Mouse (Mus musculus) forebrain, embryonic 15.5 days (tissue): ENCODE data around the gene Ppp1r14c. TPM values are rescaled to one million over a fixed set of nuclear protein-coding genes. Genes with fewer than 3 reads are reported as not detected.

ENCODE experiments used
- ATAC-seq: fragments of 200-750 bp; cut with Nextera tagmentation; replicated peaks from 2 replicates; pipeline ENCODE4 v1.8.0; 2017; ENCODE audit warnings: mild to moderate bottlenecking, moderate TSS enrichment, moderate library complexity
- H3K27ac ChIP-seq: fragments of 300-500 bp; sonication (generic); replicated peaks from 2 replicates; pipeline ENCODE4 v1.5.1; 2015; ENCODE audit warnings: mild to moderate bottlenecking, inconsistent platforms
- H3K27me3 ChIP-seq: fragments of 300-500 bp; sonication (generic); 2 replicates; pipeline ENCODE4 v1.6.1; 2015; ENCODE audit warnings: inconsistent platforms
- H3K36me3 ChIP-seq: fragments of 300-500 bp; sonication (generic); 2 replicates; pipeline ENCODE4 v1.6.1; 2015; ENCODE audit warnings: mild to moderate bottlenecking, inconsistent platforms
- H3K4me1 ChIP-seq: fragments of 300-500 bp; sonication (generic); 2 replicates; pipeline ENCODE4 v1.6.1; 2015; ENCODE audit warnings: inconsistent platforms
- H3K4me2 ChIP-seq: fragments of 300-500 bp; sonication (generic); replicated peaks from 2 replicates; pipeline ENCODE4 v1.6.1; 2015; ENCODE audit warnings: mild to moderate bottlenecking, inconsistent platforms
- H3K4me3 ChIP-seq: fragments of 300-500 bp; sonication (generic); 2 replicates; pipeline ENCODE4 v1.5.1; 2015; ENCODE audit warnings: mild to moderate bottlenecking, inconsistent platforms
- H3K9ac ChIP-seq: fragments of 300-500 bp; sonication (generic); replicated peaks from 2 replicates; pipeline ENCODE4 v1.6.1; 2015; ENCODE audit warnings: mild to moderate bottlenecking, inconsistent platforms
- H3K9me3 ChIP-seq: fragments of 300-500 bp; sonication (generic); 2 replicates; pipeline ENCODE4 v1.6.1; 2016; ENCODE audit warnings: inconsistent platforms
- WGBS: fragments of 180-500 bp; shearing (Covaris S2); methylation state at CpG from one replicate; pipeline ENCODE4 v1.1.7; 2015; ENCODE audit warnings: mixed read lengths; 5-methylcytosine and 5-hydroxymethylcytosine counted together
- polyA plus RNA-seq: library from polyadenylated mRNA; unstranded; fragments of >200 nt; fragmentation: Nextera tagmentation; extraction: Ambion mirVana; gene quantifications from 2 replicates; pipeline ENCODE4 v1.2.1, GENCODE M21; 2015

Gene Ppp1r14c
- polyA plus RNA-seq, 1 experiment from 2014 or later, result 64.4 TPM

- no peak for ATAC-seq
- no peak overlapping the region for H3K27ac ChIP-seq
- no peak overlapping the region for H3K4me2 ChIP-seq
- H3K27me3 ChIP-seq, result no peaks in the 10 kb centered on the region
- H3K4me3 ChIP-seq, result no peak overlapping the region
- H3K36me3 ChIP-seq, result no peaks in the 10 kb centered on the region
- 74% methylated on average over 2 of the region's 2 CpGs for WGBS
- H3K9me3 ChIP-seq, result no peaks in the 10 kb centered on the region
- H3K4me1 ChIP-seq, result no peaks in the 10 kb centered on the region
- no peak overlapping the region for H3K9ac ChIP-seq
These were observed 40.4 kb downstream of the Ppp1r14c start for GRCm38 (mm10) chr10:3406280-3406679.

DNA sequence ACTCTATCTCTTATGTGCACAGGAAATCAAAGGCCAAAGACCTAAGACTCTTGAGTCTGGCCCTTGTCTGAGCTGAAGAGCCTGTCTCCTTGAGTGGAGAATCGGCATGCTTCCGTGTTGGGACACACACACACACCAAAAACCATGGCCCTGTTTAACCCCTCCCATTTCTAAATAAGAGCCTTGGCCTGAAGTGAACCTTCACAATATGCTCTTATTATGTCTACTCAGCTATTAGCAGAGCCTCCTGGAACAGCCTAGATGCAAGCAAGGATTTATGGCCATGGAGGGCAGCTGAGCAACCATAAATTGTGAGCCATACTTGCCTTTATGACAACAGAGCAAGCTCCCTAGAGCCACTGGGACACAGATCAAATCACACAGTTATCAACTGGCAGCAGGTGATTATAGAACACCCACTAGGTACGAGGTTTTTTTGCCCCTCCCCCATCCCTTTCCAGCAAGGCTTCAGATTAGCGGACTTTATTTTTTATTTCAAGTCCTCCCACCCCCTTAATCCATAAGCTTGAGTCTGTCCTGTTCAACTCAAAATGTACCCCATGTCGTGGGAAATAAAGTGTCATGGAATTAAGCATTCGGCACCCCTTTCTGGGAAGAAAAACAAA lies 42.3 kb downstream of the Ppp1r14c start:
- WGBS, result 78% methylated on average over 6 of the region's 6 CpGs
- Histone ChIP-seq H3K9ac (no peak overlapping the region), H3K9me3 (no peaks in the 10 kb centered on the region), H3K4me1 (0 out of 2 replicates have a peak, but pooled peaks cover 3% of the 10 kb centered on the region), H3K27me3 (no peaks in the 10 kb centered on the region), H3K4me2 (no peak overlapping the region), H3K4me3 (no peak overlapping the region), H3K27ac (no peak overlapping the region), H3K36me3 (no peaks in the 10 kb centered on the region)
- no peak for ATAC-seq

DNA sequence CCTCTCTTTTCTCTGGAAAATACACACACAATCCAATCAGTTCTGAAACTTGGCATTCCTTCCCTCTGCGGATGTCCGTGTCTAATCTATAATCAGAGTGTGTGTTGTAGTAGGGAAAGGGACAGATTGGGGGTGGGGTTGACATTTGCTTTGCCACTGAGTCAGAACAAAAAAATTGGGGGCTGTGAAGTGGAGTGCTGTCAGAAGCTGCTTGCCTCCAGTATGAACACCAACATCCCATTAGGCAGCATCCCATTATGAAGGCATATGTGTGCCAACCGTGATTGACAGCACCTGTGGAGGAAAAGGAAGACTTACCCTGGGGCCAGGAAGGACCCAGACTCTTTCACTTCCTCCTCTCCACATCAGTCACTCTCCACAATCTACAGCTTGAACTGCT lies 42.8 kb downstream of the Ppp1r14c start:
- no peak overlapping the region for H3K27ac ChIP-seq
- H3K4me1 ChIP-seq, result 0 out of 2 replicates have a peak, but pooled peaks cover 3% of the 10 kb centered on the region
- no peak; the same call in 1 of the 2 replicates for ATAC-seq
- H3K36me3 ChIP-seq, result no peaks in the 10 kb centered on the region
- no peak overlapping the region for H3K9ac ChIP-seq
- 64% methylated on average over 3 of the region's 3 CpGs for WGBS
- no peaks in the 10 kb centered on the region for H3K9me3 ChIP-seq
- no peak overlapping the region for H3K4me2 ChIP-seq
- no peak overlapping the region for H3K4me3 ChIP-seq
- no peaks in the 10 kb centered on the region for H3K27me3 ChIP-seq

GRCm38 (mm10) chr10:3411222-3411621 lies 45.4 kb downstream of the Ppp1r14c start:
- Histone ChIP-seq H3K4me3 (no peak overlapping the region), H3K9ac (no peak overlapping the region), H3K36me3 (no peaks in the 10 kb centered on the region), H3K4me2 (no peak overlapping the region), H3K4me1 (0 out of 2 replicates have a peak, but pooled peaks cover 3% of the 10 kb centered on the region), H3K9me3 (no peaks in the 10 kb centered on the region), H3K27ac (no peak overlapping the region; the same call in 1 of the 2 replicates), H3K27me3 (no peaks in the 10 kb centered on the region)
- peak; percentile 64 for ATAC-seq
- 55% methylated on average over 3 of the region's 3 CpGs for WGBS

DNA sequence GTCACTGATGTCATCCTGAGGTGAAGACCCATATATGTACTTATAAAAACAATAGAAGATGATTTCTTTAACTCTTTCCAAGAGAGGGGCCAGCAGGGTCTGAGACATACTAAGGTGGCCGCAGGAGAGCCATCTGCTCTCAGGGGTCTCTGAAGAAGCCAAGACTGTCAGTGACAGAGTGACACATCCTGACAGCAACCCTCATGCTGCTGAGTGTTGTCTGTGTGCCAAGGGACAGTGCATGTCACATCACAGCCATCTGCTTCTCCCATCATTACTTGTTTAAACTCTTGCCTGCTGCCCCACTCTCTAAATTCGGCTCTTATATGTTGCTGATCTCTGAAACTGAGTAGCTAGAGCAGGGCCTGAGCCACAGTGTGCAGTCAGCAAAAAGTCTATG lies 45.8 kb downstream of the Ppp1r14c start:
- H3K9me3 ChIP-seq, result no peaks in the 10 kb centered on the region
- WGBS, result 77% methylated on average over 2 of the region's 2 CpGs
- H3K4me2 ChIP-seq, result no peak overlapping the region
- no peaks in the 10 kb centered on the region for H3K36me3 ChIP-seq
- H3K9ac ChIP-seq, result no peak overlapping the region
- ATAC-seq, result peak; percentile 35; the same call in 1 of the 2 replicates
- 0 out of 2 replicates have a peak, but pooled peaks cover 3% of the 10 kb centered on the region for H3K4me1 ChIP-seq
- no peak overlapping the region; the same call in 1 of the 2 replicates for H3K27ac ChIP-seq
- no peak overlapping the region for H3K4me3 ChIP-seq
- no peaks in the 10 kb centered on the region for H3K27me3 ChIP-seq

- no peak overlapping the region for H3K27ac ChIP-seq
- ATAC-seq, result no peak
- no peak overlapping the region for H3K4me2 ChIP-seq
- H3K4me3 ChIP-seq, result no peak overlapping the region
- no peak overlapping the region for H3K9ac ChIP-seq
- no peaks in the 10 kb centered on the region for H3K9me3 ChIP-seq
- 73% methylated on average over 5 of the region's 5 CpGs for WGBS
- H3K36me3 ChIP-seq, result no peaks in the 10 kb centered on the region
- H3K4me1 ChIP-seq, result peaks cover 6% of the 10 kb centered on the region; the same call in 1 of the 2 replicates
- H3K27me3 ChIP-seq, result no peaks in the 10 kb centered on the region
These were observed 49.0 kb downstream of the Ppp1r14c start for GRCm38 (mm10) chr10:3414813-3415212.

DNA sequence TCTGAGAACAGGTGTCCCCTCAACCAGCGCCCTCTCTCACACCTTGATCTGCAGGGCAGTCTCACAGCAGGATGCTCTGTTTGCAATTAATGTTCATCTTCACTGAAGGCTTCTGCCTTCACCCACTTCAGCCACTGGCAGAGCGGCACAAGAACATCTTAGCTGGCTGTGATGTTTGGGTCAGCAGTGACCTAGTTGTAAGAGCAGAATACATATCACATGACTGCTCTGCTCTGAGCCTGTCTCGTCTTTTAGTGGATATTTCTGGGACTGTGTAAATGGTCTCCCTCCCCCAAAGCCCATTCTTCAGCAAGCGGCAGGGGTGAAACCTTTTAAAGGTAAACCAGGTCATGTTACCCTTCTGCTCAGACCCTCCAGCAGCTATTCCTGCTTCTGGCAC lies 50.7 kb downstream of the Ppp1r14c start:
- H3K9ac ChIP-seq, result no peak overlapping the region
- ATAC-seq, result no peak
- no peaks in the 10 kb centered on the region for H3K27me3 ChIP-seq
- H3K4me3 ChIP-seq, result no peak overlapping the region
- no peak overlapping the region for H3K4me2 ChIP-seq
- no peak overlapping the region for H3K27ac ChIP-seq
- peaks cover 6% of the 10 kb centered on the region; the same call in 1 of the 2 replicates for H3K4me1 ChIP-seq
- H3K36me3 ChIP-seq, result no peaks in the 10 kb centered on the region
- 65% methylated on average over 4 of the region's 4 CpGs for WGBS
- H3K9me3 ChIP-seq, result no peaks in the 10 kb centered on the region

- Histone ChIP-seq H3K4me2 (no peak overlapping the region), H3K36me3 (no peaks in the 10 kb centered on the region), H3K9me3 (no peaks in the 10 kb centered on the region), H3K9ac (no peak overlapping the region), H3K4me1 (peaks cover 4% of the 10 kb centered on the region; the same call in 1 of the 2 replicates), H3K27ac (no peak overlapping the region), H3K27me3 (no peaks in the 10 kb centered on the region), H3K4me3 (no peak overlapping the region)
- WGBS, result 54% methylated on average over 4 of the region's 4 CpGs
- peak; percentile 86 for ATAC-seq
These were observed 51.6 kb downstream of the Ppp1r14c start for GRCm38 (mm10) chr10:3417408-3417807.

- no peak overlapping the region for H3K27ac ChIP-seq
- no peaks in the 10 kb centered on the region for H3K27me3 ChIP-seq
- H3K4me1 ChIP-seq, result 0 out of 2 replicates have a peak, but pooled peaks cover 5% of the 10 kb centered on the region
- no peaks in the 10 kb centered on the region for H3K36me3 ChIP-seq
- ATAC-seq, result no peak
- H3K4me3 ChIP-seq, result no peak overlapping the region
- H3K4me2 ChIP-seq, result no peak overlapping the region
- H3K9me3 ChIP-seq, result no peaks in the 10 kb centered on the region
- no peak overlapping the region for H3K9ac ChIP-seq
These were observed 58.2 kb downstream of the Ppp1r14c start for GRCm38 (mm10) chr10:3424016-3424415.

DNA sequence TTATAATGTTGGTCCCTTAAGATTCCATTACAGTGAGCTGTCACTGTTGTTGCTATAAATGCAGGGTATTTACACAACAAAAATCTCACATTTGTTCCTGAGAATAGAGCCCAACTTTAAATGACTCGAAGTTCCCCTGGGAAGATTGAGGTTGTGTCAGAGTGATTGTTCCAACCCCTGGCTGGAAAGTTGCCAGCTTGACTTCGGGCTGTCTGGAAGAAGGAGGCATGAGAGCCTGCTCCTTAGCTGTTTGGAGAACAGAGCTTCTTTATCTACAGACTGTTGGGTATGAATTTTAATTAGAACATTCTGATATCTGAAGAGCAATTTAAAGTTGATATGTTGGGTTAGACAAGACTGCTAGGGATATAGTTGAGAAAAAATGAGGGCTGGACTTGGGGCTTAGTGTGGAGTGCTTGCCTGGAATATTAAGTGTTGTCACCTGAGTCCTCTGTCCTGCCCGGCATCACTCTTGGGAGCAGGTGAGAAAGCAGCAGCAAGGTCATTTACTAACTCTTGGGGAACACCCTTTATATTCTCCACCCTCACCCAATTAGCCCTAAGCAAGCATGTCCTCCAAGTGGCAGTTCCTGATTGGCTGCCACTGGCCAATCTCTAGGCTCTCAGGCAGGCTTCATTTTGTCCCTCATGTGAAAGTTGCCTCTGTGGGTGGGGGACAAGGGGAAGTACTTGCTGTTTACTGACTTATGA lies 62.0 kb downstream of the Ppp1r14c start:
- H3K4me1 ChIP-seq, result 0 out of 2 replicates have a peak, but pooled peaks cover 5% of the 10 kb centered on the region
- H3K9me3 ChIP-seq, result no peaks in the 10 kb centered on the region
- H3K27me3 ChIP-seq, result no peaks in the 10 kb centered on the region
- no peak overlapping the region for H3K4me3 ChIP-seq
- ATAC-seq, result peak; percentile 46; the same call in 1 of the 2 replicates
- H3K4me2 ChIP-seq, result no peak overlapping the region
- WGBS, result 30% methylated on average over 3 of the region's 3 CpGs
- no peaks in the 10 kb centered on the region for H3K36me3 ChIP-seq
- H3K9ac ChIP-seq, result no peak overlapping the region
- no peak overlapping the region for H3K27ac ChIP-seq

- no peaks in the 10 kb centered on the region for H3K27me3 ChIP-seq
- ATAC-seq, result 0 out of 2 replicates have a peak, but pooled peaks have one; percentile 19
- WGBS, result 88% methylated on average over 8 of the region's 8 CpGs
These were observed 69.1 kb downstream of the Ppp1r14c start for GRCm38 (mm10) chr10:3434848-3435474.

More at GRCm38 (mm10) chr10:3434848-3435474, 69.1 kb downstream of the Ppp1r14c start:
- H3K9me3 ChIP-seq, result no peaks in the 10 kb centered on the region
- no peak overlapping the region for H3K4me3 ChIP-seq
- no peak overlapping the region for H3K9ac ChIP-seq
- no peaks in the 10 kb centered on the region for H3K36me3 ChIP-seq
- H3K4me2 ChIP-seq, result no peak overlapping the region
- no peak overlapping the region for H3K27ac ChIP-seq
- H3K4me1 ChIP-seq, result no peaks in the 10 kb centered on the region
